Mouse (Mus musculus) ovary, adult 2 months (tissue): ENCODE results near the gene Ube2m. TPM values are rescaled to one million over a fixed set of nuclear protein-coding genes. Genes with fewer than 3 reads are reported as not detected.

Experiments used
- polyA plus RNA-seq: library from polyadenylated mRNA; depleted of rRNA; stranded (reverse); fragments of >200 nt; gene quantifications from 2 replicates; pipeline ENCODE4 v1.2.3, GENCODE M21; 2012; rRNA removed

Ube2m gene
- polyA plus RNA-seq: 121 and 156 TPM in 2 replicates

GRCm38 (mm10) chr7:13037901-13038555, at the start of gene Ube2m:
TSS of gene Ube2m (minus strand) at chr7:13038275.

GRCm38 (mm10) chr7:13054287-13055010, 16.4 kb upstream of the Ube2m start, which contains the start of gene Mzf1:
TSS of gene Mzf1 (minus strand) at chr7:13054764.

GRCm38 (mm10) chr7:13034148-13034977, 3.7 kb downstream of the Ube2m start, which contains the start of gene Chmp2a:
TSS of gene Chmp2a (minus strand) at chr7:13034807.

GRCm38 (mm10) chr7:13010005-13010908, 27.8 kb downstream of the Ube2m start, which contains the start of gene Zbtb45:
TSS of gene Zbtb45 (minus strand) at chr7:13010034.

GRCm38 (mm10) chr7:12998851-12999250, 39.2 kb downstream of the Ube2m start, which contains the start of gene Trim28:
TSS of gene Trim28 (plus strand) at chr7:12999114.

GRCm38 (mm10) chr7:12998053-12998452, 40.0 kb downstream of the Ube2m start, which contains the start of gene Slc27a5:
TSS of gene Slc27a5 (minus strand) at chr7:12998192.

Other genes with a start within 250 kb of the Ube2m start
- gene Zscan18, start 234.6 kb downstream of the Ube2m start, polyA plus RNA-seq: 3.9 and 4.8 TPM in 2 replicates
- gene Zfp329, start 219.4 kb downstream of the Ube2m start, polyA plus RNA-seq: 0.62 and 1.2 TPM in 2 replicates
- 4.6 and 11.1 TPM in 2 replicates for gene Zfp110, start 203.5 kb downstream of the Ube2m start, polyA plus RNA-seq
- 1.4 and 1.5 TPM in 2 replicates for gene Zfp128, start 157.1 kb downstream of the Ube2m start, polyA plus RNA-seq
- 15.0 and 21.0 TPM in 2 replicates for gene Zscan22, start 140.5 kb downstream of the Ube2m start, polyA plus RNA-seq
- 4,303 and 5,955 TPM in 2 replicates for gene Rps5, start 116.0 kb downstream of the Ube2m start, polyA plus RNA-seq
- gene Rnf225, start 110.9 kb downstream of the Ube2m start, polyA plus RNA-seq: 1.1 and 1.4 TPM in 2 replicates
- gene Zfp324, start 72.4 kb downstream of the Ube2m start, polyA plus RNA-seq: 15.2 and 15.9 TPM in 2 replicates
- gene Zfp446, start 60.4 kb downstream of the Ube2m start, polyA plus RNA-seq: 8.6 and 10.7 TPM in 2 replicates
- gene Slc27a5, start 40.1 kb downstream of the Ube2m start, polyA plus RNA-seq: 0.14 and 0.92 TPM in 2 replicates
- 489 and 576 TPM in 2 replicates for gene Trim28, start 39.2 kb downstream of the Ube2m start, polyA plus RNA-seq
- gene Zbtb45, start 28.2 kb downstream of the Ube2m start, polyA plus RNA-seq: 65.0 and 66.4 TPM in 2 replicates
- gene Chmp2a, start 3.5 kb downstream of the Ube2m start, polyA plus RNA-seq: 67.1 and 76.2 TPM in 2 replicates
- gene Mzf1, start 16.5 kb upstream of the Ube2m start, polyA plus RNA-seq: 8.6 and 8.9 TPM in 2 replicates
- not detected in 2 replicates for gene Vmn1r85, start 56.9 kb upstream of the Ube2m start, polyA plus RNA-seq
- not detected in 2 replicates for gene Vmn1r86, start 81.6 kb upstream of the Ube2m start, polyA plus RNA-seq
- gene Vmn1r87, start 101.9 kb upstream of the Ube2m start, polyA plus RNA-seq: not detected in 2 replicates
- not detected in 2 replicates for gene Vmn1r88, start 121.3 kb upstream of the Ube2m start, polyA plus RNA-seq
- not detected in 2 replicates for gene Vmn1r89, start 174.7 kb upstream of the Ube2m start, polyA plus RNA-seq
- gene Lig1, start 239.0 kb upstream of the Ube2m start, polyA plus RNA-seq: 10.6 and 15.3 TPM in 2 replicates
- 5.8 and 5.9 TPM in 2 replicates for gene Zswim9, start 240.4 kb upstream of the Ube2m start, polyA plus RNA-seq